Mouse (Mus musculus): ENCODE results near the gene Zfp668.

Zfp668 gene

DNA sequence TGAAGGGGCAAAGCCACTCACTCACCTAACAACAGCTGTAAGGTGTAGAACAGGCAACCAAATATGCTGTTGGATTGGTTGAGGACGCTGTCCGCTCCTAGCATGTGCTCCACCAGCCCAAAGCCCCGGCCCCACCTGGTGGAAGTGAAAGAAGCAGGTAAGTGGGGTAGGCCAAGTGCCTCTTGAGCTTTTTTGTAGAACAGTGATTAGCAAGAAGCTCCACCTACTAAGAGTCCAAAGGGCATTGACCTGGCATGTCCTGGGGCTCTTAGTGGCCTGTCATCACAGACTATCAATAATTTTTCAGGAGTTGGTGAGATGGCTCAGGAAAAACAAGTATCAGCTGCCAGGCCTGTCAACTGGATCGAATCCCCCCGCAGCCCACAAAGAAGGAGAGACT is 17.9 kb upstream of the Zfp668 start:
- no peak for DNase-seq (ENCODE audit: low spot score)

DNA sequence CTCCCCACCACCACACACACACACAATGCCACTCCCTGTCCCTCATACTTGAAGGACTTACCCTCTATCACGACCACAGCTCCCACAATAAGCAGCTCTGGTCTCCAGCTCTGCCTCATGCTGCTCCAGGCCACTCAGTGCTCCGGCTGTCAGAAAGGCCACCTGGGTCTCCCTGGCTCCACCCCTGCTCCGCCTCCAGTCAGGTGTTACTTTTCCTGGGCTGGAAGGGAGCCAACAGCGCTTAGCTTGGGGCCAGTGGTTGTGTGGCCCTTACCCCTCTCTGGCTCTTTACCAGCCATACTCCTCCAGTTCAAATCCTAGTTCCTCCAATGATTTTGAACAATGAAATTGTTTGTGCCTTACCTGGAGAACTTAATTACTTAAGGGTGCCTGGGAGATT is 14.2 kb upstream of the Zfp668 start, which contains the start of gene Prss53:
Prss53 (minus strand) TSS at position 173 of the 400 bp plus-strand sequence.
- DNase-seq (ENCODE audit: low spot score): no peak

DNA sequence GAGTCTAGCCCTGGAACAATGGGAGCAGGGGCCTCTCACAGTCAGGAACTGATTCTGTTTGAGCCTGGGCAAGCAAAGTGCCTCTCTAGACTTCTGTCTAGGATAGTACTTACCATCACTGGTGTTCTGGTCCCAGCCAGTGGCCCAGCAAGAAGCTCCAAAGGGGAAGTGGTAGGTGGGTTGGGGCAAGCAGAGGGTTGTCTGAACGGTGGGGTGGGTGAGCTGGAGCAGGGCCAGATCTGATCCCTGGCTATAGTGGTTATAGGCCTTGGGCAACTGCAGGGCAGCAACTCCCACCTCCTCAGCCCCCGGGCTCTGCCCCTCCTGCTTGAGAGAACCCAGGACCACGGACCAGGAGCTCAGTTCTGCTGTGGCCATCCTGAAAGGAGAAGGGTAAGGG is 12.2 kb upstream of the Zfp668 start:
- no peak for DNase-seq (ENCODE audit: low spot score)

GRCm38 (mm10) chr7:127887781-127888180 is 11.2 kb upstream of the Zfp668 start:
- DNase-seq (ENCODE audit: low spot score): no peak

DNA sequence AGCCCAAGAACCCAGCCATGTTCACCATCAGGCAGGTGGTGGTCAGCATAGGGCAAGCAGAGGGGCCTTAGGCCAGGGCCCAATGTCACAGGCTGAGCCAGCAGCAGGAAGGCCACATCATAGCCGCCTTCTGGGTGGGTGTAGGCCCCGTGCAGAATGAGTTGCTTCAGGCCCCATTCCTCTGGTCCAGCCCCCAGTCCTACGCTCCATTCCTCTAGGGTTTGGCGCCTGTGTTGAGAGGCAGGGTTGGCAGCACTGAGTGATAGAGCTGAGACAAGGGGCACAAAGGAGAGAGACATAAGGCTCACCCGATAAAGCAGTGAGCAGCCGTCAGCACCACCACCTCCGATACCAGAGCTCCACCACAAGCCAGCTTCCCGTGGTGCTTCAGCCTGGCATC is 10.6 kb upstream of the Zfp668 start:
- no peak for DNase-seq (ENCODE audit: low spot score)

DNA sequence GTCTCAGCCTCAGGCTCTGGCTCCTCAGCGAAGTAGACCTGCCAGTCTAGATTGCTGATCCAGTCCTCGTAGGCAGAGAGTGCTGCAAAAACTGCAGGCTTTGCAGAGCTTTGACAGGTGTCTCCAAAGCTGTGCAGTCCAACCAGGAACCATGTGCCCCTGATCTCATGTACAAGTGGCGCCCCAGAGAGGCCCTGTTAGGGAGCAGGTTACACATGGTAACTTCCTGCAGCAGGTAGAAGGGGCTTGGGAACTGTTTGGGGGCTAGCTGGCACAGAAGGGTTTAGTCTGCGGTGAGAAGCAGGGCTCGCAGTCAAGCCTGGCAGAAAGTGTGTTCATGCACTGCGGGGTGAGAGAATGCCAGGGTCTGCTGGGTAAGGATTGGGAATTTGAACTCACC is 9.9 kb upstream of the Zfp668 start:
- DNase-seq (ENCODE audit: low spot score): no peak

GRCm38 (mm10) chr7:127885951-127886350 is 9.3 kb upstream of the Zfp668 start:
- no peak for DNase-seq (ENCODE audit: low spot score)

DNA sequence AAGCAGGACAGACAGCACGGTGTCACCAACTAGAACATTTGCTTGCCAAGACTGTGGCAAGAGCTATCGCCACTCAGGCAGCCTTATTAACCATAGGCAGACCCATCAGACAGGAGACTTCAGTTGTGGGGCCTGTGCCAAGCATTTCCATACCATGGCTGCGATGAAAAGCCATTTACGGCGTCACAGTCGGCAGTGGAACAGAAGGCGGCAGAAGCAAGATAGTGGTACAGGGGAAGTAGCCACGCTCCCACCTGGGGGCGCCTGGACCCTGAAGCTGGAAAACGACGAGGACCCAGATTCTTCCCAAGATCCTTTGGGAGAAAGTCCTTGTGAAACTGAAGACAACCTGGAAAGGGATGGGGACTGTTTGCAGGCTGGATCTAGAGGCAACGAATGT is 3.8 kb upstream of the Zfp668 start:
- no peak for DNase-seq (ENCODE audit: low spot score)

DNA sequence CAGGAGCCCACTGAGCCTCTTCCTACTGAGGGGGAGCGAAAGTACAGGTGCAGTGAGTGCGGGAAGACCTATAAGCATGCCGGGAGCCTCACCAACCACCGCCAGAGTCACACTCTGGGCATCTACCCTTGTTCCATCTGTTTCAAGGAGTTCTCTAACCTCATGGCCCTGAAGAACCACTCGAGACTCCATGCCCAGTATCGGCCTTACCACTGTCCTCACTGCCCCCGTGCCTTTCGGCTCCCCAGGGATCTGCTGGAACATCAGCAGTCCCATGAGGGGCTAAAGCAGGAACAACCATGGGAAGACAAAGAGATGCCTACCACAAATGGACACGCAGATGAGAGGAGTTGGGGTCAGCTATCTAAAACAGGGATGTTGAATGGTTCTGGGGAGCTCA is 2.7 kb upstream of the Zfp668 start:
- no peak for DNase-seq (ENCODE audit: low spot score)

GRCm38 (mm10) chr7:127876041-127876466 is 574 bp downstream of the Zfp668 start, which contains the start of gene Zfp646:
Gene Zfp646 (plus strand): TSS chr7:127876221.
- no peak for DNase-seq (ENCODE audit: low spot score)

- DNase-seq (ENCODE audit: low spot score): peak; percentile 76
These were observed 1.0 kb downstream of the Zfp668 start for GRCm38 (mm10) chr7:127875627-127876001.

DNA sequence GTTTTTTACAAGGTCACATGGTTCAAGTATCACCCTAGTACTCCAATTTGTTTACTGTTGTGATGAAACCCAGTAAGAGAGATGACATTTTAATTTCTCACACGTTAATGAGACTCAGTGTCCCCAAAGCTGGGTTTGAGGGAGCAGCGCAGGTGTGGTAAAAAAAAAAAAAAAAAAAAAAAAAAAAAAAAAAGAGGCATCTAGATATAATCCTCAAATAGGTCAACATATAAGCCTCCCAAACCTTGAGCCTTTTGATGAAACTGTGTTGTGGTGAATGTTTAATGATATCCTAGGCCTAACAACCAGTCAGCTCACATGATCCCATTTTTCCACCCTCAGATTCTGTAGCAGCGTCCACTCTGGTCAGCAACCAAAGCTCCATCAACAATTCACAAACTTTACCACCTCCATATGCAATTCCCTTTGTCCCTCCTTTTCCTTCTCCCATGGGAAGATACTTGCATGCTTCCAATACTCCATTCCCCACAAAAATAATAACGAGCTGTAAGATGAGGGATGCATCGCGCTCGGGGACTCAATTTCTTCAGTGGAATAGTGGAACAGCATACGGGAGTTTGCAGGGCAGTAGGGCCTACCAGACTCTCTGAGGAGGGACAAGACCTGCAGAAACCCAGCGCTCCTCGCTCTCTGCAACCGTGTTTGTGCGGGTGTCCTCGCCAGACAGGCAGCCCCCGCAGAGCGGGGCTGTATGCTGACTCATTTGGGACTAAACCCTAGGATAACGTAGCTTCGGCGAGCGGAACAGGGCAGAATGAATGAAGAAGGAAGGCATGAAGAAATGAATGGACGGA is 1.6 kb downstream of the Zfp668 start:
- DNase-seq (ENCODE audit: low spot score): no peak

GRCm38 (mm10) chr7:127870136-127870821 is 6.3 kb downstream of the Zfp668 start:
- DNase-seq (ENCODE audit: low spot score): no peak

GRCm38 (mm10) chr7:127869149-127869810 is 7.3 kb downstream of the Zfp668 start:
- no peak for DNase-seq (ENCODE audit: low spot score)

GRCm38 (mm10) chr7:127867641-127868040 is 9.0 kb downstream of the Zfp668 start:
- no peak for DNase-seq (ENCODE audit: low spot score)

DNA sequence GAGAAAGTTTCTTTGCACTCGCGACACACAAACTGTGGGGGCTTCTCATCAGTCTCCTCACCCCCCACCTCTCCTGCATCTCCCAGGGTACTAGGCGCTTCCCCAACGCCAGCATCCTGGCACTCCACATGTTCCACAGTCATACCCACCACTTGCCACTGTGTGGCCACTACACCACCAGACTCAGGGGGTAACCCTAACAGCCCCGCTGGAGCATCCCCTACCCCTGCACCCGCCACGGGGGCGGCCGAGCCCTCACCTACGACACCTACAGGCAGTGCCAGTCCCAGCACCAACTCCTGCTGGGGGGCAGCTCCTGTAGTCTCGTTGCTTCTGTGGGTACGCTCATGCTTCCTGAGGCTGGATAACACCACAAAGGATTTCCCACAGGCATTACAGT is 10.2 kb downstream of the Zfp668 start:
- DNase-seq (ENCODE audit: low spot score): no peak

DNA sequence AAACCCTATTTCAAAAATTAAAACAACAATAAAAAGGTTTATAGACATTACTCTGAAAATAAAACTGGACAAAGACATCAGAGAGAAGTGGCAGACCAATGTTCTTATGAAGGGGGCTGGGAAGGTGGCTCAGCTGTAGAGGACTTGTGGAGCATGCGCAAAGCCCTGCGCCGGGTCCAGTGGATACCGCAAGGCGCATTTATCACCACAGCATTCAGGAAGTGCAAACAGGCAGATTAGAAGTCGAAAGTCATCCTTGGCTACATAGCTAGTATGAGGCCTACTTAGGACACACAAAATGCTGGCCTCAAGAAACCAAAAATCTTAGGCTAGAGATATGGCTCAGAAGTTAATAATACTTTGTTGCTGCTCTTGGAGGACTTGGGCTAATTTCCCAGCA is 18.4 kb downstream of the Zfp668 start:
- no peak for DNase-seq (ENCODE audit: low spot score)

DNA sequence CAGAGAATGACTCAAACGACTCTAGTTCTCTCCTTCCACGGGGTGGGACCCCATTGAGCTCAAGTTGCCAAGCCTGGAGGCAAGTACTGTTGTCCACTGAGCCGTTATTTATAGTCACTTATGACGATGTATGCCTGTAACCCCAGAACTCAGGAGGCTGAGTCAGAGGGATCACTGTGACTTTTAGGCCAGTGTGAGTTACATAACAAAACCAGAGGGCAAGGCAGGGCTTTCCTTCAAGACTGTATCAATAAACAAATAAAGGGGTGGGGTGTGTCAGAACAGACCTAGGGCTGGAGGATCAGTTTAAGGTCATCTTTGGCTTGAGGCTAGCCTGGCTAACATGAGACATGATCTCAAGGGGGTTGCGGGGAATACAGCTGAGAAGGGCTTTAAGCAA is 25.7 kb downstream of the Zfp668 start:
- DNase-seq (ENCODE audit: low spot score): no peak

- DNase-seq (ENCODE audit: low spot score): no peak
These were observed 26.4 kb downstream of the Zfp668 start for GRCm38 (mm10) chr7:127849973-127850875.

- no peak for DNase-seq (ENCODE audit: low spot score)
These were observed 34.5 kb downstream of the Zfp668 start for GRCm38 (mm10) chr7:127842001-127842718.

GRCm38 (mm10) chr7:127841340-127842000 is 35.2 kb downstream of the Zfp668 start:
- peak; percentile 82 for DNase-seq (ENCODE audit: low spot score)
